Mouse (Mus musculus) heart, postnatal 14 days (tissue): ENCODE data around the gene March6. TPM values are rescaled to one million over a fixed set of nuclear protein-coding genes. Genes with fewer than 3 reads are reported as not detected.

ENCODE experiments used
- DNase-seq, 2 experiments: peaks; one replicate each; pipeline ENCODE4 v3.0.0; 2021 to 2022
- intact Hi-C: fragments of 180-260 bp; cut with DNase I; formaldehyde crosslinking; loops from one replicate; pipeline ENCODE4 v1.15.1; 2025
- total RNA-seq, 2 experiments: library from RNA; stranded (reverse); gene quantifications; 2 replicates each; pipeline ENCODE4 v1.2.3; 2021

Gene March6
- total RNA-seq, 2 experiments from 2014 or later: 106 to 108 TPM

DNA sequence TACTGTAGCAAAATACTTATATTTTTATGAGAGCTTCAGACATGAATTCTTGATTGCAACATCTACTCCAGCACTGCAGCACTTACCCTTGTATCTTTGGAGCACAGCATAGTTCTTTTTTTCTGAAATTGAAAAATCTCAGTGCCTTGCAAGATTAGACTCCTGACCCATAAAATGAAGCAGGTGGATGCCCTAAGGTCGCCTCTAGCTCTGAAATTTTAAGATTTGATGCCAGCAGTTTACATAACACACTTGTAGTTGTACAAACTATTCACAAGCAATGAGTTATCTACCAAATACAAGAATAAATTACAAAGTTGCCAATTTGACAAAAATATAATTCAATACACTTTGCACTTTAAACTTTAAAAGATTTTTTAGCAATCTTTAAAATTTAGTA lies 4.4 kb downstream of the March6 start:
- DNase-seq: no peak
- intact Hi-C loops: no loop called here

DNA sequence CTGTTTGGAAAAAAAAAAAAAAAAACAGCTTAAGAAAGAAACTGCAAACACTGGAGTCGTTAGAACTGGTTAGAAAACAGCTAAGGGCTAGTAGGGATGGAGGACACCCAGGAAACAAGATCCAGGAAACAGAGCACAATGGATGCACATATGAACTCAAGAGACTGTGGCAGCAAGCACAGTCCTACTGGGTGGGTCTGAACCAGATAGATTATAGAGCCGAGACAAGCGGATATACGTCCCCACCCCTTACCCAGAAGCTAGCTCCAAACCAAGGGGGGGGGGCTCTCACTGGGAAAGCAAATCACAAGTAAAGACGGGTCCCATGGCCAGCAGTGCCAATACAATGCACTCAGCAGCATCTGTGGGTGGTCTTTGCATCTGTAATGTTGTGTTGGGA lies 11.9 kb downstream of the March6 start:
- DNase-seq: no peak
- intact Hi-C loops: no loop called here

DNA sequence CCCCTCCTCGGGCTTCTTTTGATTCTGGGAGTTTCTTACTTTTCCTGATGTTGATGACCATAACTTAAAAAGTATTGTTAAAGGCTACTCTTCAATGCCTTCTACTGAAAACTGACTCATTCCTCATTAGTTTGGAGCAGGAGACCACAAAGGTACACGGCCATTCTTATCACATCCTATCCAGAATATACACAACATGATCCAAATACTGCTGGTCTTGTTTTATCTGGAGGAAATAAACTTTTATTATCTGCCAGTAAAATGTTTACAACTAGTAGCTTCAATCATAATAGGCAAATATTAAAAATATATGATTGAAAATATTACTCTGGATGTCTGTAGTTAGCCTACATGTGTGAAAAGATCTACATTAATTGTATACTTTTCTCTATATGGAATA lies 12.5 kb downstream of the March6 start:
- intact Hi-C loops: no loop called here
- no peak for DNase-seq

DNA sequence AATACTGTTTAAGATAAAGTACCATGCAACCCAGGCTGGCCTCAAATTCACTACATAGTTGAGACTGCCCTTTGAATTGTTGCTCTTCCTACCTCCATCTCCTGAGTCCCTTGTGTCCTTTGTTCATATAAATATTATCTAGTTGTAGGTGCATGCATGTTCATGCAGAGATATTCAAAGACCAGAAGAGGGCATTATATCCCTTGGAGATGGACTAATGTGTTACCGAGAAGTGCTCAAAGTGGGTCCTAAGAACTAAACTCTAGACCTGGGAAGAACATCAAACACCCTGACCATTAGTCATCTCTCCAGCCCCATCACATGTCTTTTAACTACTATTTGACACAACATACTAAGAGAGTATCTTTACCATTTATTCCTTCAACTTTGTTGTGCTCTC lies 13.7 kb downstream of the March6 start:
- intact Hi-C loops: loop anchor here (1.0 kb wide), 1 partner anchor 69 kb away; no protein-coding TSS in a partner anchor
- no peak for DNase-seq

DNA sequence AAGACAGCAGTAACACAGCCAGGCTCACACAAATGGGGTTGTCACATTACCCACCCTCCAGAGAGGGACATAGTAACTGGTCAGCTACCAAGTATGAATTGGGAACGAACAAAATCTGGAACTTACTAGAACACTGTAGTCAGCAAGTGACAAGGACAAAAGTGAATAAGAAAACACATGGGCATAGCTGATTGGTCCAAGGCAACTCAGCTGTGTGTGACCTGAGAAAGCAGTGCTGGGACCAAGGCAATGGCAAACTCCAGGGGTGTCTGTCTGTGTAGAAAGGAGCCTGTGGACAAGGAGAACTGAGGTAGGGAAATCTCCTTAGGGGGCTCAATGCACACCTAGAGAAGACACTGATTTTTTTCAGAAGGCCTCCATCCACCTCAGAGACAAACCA lies 19.1 kb downstream of the March6 start:
- DNase-seq: no peak
- intact Hi-C loops: no loop called here

DNA sequence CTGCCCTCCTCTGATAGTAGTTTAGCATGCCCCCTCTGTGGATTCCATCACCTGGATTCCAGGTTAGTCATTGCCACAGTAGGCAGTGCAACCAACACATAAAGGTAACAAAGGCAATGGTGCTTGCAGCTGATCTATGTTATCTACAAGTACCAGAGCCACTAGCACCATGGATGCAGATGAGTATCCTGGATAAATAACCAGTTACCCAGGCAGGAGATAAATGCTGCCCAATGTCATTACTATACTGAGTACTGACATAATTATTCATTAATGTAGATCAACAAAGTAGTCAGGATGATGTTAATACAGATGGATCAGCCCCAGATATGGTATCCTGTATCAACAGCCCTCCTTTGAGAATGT lies 19.5 kb downstream of the March6 start:
- intact Hi-C loops: no loop called here
- DNase-seq: no peak

DNA sequence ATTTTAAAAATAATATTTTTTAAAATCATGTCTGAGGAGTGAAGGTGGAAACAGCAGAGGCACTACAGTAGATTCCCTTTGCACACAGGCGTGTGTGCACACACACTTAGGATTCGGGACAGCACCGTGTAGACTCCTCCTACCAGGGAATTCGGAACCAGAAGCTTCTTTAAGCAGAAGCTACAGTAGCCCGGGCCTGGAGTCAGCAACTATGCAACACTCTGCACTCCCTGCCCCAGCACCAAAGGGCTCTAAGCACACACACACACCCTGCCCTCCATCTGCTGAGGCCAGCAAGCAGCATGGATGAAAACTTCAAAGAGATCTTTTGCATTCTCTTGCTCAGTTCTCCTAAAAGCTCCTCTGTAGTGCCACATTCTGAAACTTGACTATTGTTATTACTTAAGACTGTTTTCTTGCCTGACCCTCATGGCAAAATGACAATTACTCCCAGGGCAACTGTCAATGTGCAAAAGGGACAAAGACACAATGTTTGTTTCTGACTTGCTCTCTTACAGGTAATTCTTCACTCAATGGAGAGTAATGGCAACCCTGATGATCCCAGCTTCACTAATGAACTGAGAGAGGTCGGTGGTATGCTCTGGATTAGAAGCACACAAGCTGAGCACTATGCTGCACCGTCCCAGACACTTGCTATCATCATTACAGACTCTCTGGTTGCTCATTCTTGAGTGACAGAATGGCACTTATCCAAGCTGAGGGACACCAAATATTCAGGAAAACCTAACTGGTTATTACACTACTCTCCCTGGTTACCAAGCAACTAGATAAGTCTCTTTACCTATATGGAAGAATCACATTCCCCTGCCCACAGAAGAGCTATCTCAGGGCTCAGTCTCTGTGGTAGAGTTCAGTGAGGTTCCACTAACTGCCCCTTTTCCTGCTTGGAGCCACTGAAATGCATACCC lies 20.1 kb downstream of the March6 start:
- DNase-seq: no peak
- intact Hi-C loops: no loop called here

- intact Hi-C loops: no loop called here
- DNase-seq: no peak
Measured at GRCm38 (mm10) chr15:31505082-31505481, 25.8 kb downstream of the March6 start.

GRCm38 (mm10) chr15:31503447-31503846 lies 27.4 kb downstream of the March6 start:
- intact Hi-C loops: no loop called here

GRCm38 (mm10) chr15:31502996-31503395 lies 27.9 kb downstream of the March6 start:
- DNase-seq: no peak
- intact Hi-C loops: no loop called here

More at GRCm38 (mm10) chr15:31503447-31503846, 27.4 kb downstream of the March6 start:
- DNase-seq: no peak

GRCm38 (mm10) chr15:31502313-31502712 lies 28.5 kb downstream of the March6 start:
- no peak for DNase-seq
- intact Hi-C loops: no loop called here

DNA sequence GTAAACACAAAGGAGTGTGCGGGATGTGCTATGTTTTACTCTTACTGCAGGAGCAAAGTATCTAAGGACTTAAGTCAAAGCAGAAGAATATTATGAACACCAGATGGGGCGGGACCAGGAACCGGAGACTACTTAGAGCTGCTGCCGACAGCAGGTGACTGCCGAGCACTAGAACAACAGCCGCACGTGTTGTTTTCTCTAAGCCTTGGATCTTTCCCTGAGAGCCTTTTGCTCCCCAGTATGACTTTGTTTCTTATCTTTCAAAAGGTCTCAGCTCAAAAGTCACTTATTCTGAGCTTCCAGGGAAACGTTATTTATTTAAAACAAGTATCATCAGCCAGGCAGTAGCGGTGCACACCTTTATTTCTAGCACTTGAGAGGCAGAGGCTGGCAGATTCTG lies 36.0 kb downstream of the March6 start:
- intact Hi-C loops: no loop called here
- no peak for DNase-seq

DNA sequence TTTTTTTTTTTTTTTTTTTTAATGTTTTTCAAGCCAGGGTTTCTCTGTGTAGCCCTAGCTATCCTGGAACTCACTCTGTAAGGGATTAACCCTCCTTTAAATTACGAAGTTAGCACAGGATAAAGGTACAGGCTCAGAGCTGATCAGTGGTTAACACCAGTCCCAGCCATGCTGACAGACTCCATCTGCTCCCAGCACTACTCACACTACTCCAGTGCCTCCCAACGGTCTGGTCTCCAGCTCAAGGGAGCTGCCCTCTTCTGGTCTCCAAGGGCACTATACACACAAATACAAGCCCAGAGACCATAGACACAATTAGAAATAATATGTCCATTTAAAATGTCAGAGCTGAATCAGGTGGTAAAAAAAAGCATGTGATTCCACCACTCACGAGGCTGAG lies 36.5 kb downstream of the March6 start:
- DNase-seq: no peak
- intact Hi-C loops: no loop called here

DNA sequence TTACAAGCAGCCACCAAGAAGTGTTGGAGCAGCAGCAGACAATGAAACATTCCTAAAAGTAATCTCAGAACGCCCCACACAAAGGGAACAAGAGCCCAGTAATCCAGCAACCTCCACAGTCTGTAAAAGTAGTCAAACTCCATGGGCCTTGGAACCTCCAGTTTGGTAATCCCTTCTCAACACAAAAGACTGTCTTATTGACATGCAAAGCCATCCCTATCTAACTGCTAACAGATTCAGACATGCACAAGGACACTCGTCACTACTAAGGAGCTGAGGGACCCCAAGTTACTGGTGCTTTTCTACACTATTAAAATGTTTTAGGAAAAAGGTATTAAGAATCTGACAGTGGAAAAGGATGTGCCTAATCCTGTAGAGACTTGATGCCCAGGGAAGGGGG lies 43.4 kb downstream of the March6 start:
- DNase-seq: no peak
- intact Hi-C loops: no loop called here

DNA sequence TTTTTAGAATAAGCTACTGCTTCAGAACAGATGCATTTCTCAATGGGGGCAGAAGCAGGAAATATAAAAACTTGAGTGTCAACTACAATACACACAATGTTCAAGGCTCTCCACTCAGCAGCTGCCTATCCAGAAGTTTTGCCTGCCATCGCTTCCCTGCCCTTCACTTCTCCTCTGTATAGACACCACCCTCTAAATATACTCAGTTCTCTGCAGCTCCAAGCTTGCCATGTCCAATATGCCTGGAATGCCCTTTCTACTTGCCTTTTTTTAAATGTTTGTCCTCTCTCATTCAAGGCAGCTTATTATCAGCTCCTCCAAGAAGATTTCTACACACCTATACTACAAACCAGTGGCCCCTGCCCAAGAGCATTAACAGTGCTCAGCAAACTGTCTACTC lies 54.2 kb downstream of the March6 start:
- no peak for DNase-seq
- intact Hi-C loops: no loop called here

DNA sequence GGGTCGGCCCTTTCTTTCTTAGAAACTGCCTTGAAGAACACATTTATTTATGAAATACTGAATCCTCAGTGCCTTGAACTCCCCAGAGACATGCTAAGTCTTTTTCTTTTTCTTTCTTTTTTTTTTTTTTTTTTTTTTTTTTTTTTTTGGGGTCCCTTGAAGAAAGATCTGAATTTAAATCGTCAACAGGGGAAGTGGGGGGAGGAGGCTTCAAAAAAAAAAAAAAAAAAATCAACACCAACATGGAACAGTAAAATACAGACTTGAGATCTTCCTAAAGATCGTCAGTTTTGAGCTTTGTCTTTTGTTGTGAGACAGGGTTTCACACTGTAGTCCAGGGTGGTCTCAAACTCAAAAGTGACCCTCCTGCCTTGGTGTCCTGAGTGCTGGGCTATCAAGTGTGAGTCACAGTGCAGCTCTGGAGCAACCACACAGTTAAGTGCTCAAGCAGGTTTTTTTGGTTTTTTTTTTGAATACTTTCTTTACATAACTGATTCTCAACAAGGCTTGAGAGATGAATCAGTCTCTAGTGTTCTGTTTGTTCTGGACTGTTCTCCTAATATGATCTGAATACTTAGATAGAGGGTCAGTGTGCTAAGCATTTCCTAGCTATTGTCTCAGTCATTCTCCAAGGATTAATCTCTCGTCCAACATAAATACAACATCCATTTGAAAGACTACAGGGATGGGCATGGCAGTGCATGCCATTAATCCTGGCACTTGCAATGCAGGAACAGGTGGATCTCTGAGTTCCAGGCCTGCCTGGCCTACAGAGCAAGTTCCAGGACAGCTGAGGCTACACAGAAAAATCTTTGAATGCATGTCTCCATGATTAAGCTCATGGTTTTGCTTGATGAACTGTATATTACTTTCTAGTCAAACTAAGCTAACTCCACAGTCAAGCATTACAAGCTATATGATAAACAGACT lies 57.9 kb downstream of the March6 start:
- DNase-seq: no peak
- intact Hi-C loops: no loop called here

GRCm38 (mm10) chr15:31471529-31471928 lies 59.3 kb downstream of the March6 start:
- intact Hi-C loops: no loop called here
- no peak for DNase-seq

GRCm38 (mm10) chr15:31469497-31469896 lies 61.4 kb downstream of the March6 start:
- intact Hi-C loops: no loop called here
- DNase-seq: no peak

GRCm38 (mm10) chr15:31468806-31469205 lies 62.0 kb downstream of the March6 start:
- intact Hi-C loops: no loop called here

DNA sequence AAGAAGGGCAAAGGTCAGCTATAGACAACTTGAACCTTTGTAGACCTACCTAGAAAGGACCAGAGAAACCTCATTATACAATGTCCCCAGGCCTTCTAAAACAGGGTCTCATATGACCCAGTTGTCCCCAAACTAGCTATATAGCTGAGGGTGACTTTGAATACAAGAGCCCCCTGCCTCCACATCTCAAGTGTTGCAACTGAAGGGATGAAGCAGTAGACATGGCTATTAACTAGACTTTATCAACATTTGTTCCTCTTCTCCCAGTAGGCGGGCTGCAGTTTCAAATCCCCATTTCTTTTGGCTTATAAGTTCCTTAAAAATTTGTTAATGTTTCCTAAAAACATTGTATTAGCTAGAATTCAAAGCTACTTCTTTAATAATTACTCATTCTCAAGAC lies 64.1 kb downstream of the March6 start:
- DNase-seq: no peak
- intact Hi-C loops: no loop called here

More at GRCm38 (mm10) chr15:31468806-31469205, 62.0 kb downstream of the March6 start:
- DNase-seq: no peak

- DNase-seq: no peak
- intact Hi-C loops: no loop called here
Measured at GRCm38 (mm10) chr15:31466295-31466694, 64.6 kb downstream of the March6 start.
